Mouse (Mus musculus) heart, postnatal 0 days (tissue): ENCODE results near the gene Tmem156.

Source experiments
- CTCF ChIP-seq: IDR thresholded peaks from 2 replicates; pipeline ENCODE4 v1.5.1; 2016; ENCODE audit warnings: antibody characterized with exemption, control low read depth, low read depth
- EP300 ChIP-seq: IDR thresholded peaks from 2 replicates; pipeline ENCODE4 v1.6.1; 2016; ENCODE audit warnings: antibody characterized with exemption, low read depth

DNA sequence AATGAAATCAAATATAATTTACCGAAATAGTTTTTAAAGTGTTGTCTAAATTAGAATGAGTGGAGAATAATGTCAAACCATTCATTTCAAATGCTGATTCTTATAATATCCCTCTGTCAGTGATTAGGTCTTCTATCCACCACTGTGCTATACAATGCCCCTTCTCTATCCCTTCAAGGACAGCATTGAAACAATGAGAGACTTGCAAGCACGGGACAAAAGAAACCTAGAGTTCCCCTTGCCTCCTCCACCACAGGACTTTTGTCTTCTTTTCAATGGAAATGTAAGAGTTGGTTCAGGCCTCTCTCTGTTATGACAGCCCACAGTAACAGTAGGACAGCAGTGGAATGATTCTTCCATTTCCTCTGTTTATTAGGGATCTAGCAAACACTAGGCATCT, 28.7 kb downstream of the Tmem156 start:
- TF ChIP-seq CTCF (no peak), EP300 (no peak)
